Mouse (Mus musculus) gastrocnemius, postnatal 14 days (tissue): ENCODE measurements around the gene Invs. TPM values are rescaled to one million over a fixed set of nuclear protein-coding genes. Genes with fewer than 3 reads are reported as not detected.
"Not testable (repeated sequence)": the region's sequence is repeated elsewhere in the genome, so short reads cannot be mapped to it uniquely, and the experiment has no call there.

ENCODE experiments used
- DNase-seq: peaks from one replicate; pipeline ENCODE4 v3.0.0; 2021; ENCODE audit warnings: mixed read lengths
- intact Hi-C: fragments of 180-260 bp; cut with DNase I; formaldehyde crosslinking; loops from one replicate; pipeline ENCODE4 v1.15.1; 2025; ENCODE audit warnings: low total_unique reads
- total RNA-seq, 2 experiments: library from RNA; stranded (reverse); gene quantifications; 2 replicates each; pipeline ENCODE4 v1.2.3; 2021

Gene Invs
- total RNA-seq, 2 experiments from 2014 or later = 2.8 to 3.2 TPM

DNA sequence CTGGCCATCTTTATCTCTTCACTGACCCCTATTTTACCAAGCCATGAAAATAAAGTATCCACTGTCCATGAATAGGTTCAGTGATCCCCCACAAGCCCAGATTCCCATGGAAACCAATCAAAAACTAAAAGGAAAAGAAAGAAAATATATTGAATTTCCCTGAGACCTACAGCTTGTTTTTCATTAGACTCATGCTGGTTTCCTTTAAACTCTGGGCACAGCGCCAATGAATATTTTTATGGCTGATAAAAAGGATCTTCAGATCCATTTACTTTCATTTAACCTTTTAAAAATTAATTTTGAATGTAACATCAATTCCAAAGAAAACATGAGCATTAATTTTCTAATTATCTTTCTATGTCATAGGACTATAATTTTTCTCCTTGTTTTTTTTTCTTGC, 41.7 kb downstream of the Invs start:
- intact Hi-C loops = no loop called here
- DNase-seq = no peak

DNA sequence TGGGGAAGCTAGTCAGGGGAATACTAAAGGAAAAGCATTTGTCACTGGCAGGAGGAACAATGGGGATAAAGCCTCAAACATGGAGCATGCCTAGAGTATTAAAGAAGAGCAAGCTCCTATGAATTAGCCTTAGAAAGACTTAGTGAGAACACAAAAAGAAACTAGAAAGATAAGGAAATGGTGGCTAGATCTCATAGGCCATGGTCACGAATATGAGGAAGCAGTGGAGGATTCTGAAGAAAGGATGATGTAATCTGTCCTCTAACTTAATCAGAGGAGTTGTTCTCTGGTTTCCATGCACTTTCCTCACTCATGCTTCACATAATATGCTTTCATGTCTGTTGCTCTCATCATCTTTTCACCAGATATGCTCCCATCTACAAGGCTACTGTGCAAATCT, 42.5 kb downstream of the Invs start:
- no peak for DNase-seq
- intact Hi-C loops = no loop called here

DNA sequence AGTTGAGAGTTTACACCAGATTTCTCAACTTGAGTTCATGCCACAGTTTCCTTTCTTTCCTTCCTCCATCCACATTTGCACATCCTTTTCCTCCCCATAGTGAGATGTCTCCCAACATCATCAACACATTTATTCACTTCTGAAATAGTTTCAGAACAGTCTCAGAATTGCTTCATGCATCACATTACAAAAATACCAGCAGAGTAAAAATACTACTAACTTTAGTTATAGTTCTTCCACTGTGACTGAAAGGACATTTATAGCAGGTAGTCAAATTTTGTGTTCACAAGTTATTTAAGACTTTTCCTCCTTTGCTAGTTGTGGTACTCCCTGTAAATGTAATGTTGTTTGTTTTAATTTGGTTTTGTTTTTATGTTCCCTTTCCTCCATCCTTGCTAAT, 47.6 kb downstream of the Invs start:
- intact Hi-C loops = no loop called here
- DNase-seq = no peak

DNA sequence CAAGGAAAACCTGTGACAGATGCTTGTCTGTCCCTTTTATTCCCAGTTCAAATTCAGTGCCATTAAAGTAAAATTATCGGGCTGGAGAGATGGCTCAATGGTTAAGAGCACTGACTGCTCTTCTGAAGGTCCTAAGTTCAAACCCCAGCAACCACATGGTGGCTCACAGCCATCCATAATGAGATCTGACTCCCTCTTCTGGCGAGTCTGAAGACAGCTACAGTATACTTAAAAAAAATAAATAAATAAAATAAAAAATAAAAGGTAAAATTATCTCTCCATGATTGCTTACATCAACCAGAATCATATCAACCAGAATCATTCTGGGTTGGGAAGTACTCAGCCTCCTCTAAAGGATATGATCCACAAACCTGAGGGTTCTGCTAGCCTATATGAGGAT, 48.5 kb downstream of the Invs start:
- DNase-seq = no peak
- intact Hi-C loops = no loop called here

DNA sequence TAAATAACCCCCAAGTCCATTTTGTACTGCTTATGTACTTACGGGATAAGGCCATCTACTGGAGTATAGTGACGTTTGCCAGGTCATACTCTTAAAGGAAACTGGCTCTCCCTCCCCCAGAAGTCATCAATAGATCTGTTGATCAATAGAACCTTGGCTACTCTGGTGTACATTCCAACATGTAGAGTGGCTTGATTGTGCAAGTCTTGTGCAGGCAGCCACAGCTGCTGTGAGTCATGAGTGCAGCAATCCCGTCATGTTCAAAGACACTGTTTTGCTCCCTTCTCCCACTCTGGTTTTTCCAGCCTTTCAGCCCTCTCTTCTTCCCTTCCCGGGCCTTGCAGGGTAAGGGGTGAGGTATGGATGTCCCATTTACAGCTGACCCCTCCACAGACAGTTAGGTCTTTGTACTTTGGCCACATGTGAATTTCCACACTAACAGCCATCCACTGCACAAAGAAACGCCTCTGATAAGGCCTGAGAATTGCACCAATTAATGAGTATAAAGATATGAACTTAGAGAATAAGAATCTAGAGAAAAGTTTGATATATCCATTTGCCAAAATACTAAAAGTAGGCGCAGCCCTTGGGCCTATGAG, 53.0 kb downstream of the Invs start:
- intact Hi-C loops = no loop called here
- DNase-seq = no peak

DNA sequence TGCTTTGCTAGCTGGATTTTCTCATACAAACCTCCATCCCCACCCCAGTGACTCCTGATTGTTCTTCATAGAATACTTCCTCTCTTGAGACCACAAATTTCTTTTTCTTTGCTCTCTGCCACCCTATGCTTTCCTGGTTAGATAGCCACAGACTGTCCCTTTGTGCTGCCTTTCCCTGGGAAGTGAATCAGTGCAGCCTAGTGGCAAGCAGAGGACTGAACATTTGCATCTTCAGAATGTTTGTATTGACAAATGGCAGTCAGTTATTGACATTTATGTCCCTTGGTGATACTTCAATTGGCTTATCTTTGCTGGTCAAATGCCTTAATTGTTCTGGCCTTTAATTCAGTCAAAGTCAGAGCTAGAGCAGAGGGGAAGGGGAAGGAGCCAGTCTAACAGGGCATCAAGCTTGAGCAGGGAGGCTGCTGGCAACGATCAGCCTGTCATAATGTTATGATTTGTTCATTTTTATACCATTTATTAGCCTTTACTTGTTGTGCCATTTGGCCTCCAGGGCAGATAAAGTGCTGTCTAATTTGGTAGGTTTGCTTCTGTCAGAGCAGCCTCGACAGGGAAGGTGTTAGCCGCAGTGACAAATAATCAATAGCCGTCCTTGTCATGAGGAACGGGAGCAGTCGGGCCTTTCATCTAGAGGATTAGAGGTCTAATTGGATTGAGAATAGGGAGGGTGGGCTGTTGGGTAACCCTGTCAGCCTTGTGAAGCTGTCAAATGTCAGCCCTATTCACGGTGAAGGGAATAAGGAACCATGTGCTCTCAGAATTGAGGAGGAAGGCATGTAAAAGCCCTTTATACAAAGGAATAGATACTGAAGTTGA, 55.6 kb downstream of the Invs start:
- intact Hi-C loops = no loop called here

DNA sequence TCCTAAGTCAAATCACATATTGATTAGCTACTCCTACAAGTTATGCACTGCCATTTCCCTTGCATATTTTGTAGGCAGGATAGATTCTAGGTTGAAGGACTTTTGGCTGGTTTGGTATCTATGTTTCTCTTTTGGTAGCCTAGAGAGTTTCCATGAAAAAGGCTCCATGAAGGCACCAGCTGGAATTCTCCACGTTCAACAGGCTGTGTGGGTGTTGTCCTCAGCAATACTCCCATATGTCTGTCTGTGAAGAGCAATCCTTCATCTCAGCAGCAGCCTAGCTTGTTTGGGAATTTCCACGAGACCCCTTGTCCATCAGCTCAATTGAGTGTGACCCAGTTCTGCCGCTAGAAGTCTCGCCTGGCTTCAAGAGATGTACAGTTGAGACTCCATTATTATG, 63.1 kb downstream of the Invs start:
- intact Hi-C loops = no loop called here
- no peak for DNase-seq

More for the DNA sequence above, 55.6 kb downstream of the Invs start:
- no peak for DNase-seq

DNA sequence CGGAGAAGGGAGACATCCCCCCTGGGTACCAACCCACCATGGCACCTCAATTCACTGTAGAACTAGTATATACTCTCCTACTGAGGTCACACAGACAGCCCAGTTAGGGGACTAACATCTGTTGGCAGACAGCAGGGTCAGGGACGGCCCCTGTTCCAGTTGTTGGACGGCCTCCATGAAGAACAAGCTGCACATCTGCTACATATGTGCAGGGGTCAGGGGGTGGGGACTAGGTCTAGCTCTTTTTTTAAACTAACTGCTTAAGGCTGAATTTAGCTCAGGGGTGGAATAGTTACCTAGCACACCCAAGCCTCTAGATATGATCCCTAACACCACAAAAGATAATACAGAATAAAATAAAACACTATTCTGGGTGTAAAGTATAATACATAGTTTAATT, 82.8 kb downstream of the Invs start:
- DNase-seq = no peak
- intact Hi-C loops = no loop called here

DNA sequence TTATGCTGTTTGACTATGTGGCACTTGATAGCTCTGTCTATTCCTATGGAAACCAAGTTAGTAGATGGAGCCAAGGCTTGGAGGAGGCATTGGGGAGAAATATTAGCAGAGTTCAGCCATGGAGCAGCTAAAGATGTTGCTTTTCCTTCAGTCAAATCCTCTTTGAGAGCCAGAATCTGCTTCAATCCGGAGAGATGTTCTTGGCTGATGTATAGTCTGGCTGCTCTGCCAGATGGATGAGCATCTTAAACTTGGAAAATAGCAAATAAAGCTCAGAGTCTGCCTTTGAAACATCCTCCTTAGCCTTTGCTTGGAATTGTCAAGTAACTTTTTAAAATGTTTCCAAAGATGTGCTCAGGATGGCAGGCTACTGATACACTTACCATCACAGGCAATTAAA, 91.5 kb downstream of the Invs start:
- intact Hi-C loops = no loop called here
- DNase-seq = no peak

DNA sequence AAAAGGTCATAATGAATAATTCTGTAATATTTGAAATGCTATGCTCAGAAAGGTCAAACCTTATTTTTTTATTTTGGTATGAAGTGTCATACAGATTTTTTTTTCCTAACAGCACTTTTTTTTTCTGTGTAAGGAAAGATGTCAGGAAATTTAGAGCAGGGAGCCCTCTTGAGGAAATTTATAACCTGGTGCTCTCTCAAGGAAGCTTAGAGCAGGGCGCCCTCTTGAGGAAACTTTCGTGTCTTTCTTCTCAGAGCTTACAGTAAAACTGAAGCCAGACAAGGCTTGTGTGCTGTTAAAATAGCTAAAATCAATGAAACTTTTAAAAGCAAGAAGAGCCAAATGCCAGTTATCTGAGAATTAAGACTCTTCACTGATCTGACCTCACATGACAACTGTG, 101.4 kb downstream of the Invs start:
- intact Hi-C loops = no loop called here
- DNase-seq = peak; percentile 61

DNA sequence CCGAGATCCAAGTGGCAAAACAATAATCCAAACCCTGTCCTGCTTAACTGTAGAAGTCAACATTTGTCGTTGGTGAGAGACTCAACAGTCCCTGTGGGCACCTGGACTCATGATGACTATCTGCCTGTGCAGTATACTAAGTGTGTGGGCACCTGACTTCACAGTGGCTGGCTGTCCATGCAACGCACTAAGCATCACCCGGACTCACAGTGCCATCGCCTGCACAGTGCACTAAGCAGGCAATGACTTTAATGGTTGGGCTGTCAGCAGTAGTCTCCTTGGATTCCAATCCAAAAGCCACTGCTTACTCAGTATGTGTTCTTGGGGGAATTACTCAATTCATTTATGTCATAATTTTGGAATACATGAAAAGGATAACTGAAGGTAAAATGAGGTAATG, 102.9 kb downstream of the Invs start:
- DNase-seq = no peak

DNA sequence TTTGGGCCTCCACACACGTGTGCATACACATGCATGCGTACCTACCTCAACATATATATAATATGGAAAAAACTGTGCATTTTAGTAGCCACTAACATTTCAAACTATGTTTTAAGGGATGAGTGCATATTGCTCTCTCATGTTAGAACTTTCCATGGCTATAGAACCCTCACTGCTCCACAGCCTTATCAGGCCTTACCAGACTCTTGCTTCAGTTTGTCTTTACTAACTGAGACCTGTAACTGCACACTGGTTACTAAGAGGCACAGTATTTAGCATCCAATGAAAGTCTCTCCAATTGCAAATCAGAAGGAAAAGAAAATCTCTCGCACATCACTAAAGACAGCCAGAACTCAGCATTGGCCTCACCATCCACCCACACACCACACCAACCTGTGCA, 117.4 kb downstream of the Invs start:
- intact Hi-C loops = no loop called here
- no peak for DNase-seq

More for the DNA sequence above, 102.9 kb downstream of the Invs start:
- intact Hi-C loops = no loop called here

DNA sequence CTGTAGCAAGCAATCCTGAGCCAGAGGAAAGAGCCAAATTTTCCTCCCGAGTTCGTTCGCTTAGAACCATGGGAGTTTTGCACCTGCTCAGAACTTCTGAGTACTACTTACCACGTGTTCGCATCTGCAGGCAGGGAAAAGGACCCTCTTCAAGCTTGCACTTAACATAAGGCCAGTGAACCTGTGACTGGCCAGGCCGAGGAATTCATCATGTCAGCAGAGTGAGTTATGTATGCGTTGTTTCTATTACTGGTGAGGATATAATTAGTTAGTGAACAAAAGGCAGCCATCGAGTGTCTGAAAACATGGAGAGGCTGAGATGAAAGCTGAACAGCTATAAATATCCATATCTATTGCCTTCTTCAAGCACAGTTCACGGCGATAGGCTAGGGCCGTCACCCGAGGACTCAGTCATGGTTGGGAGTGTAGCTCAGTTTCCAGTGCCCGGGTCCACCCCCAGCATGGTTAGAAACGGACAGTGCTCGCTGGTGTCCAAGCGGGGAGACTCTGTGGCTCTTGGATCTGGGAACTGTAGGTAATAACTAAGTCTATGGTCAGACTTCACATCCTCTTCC, 123.6 kb downstream of the Invs start:
- DNase-seq = no peak
- intact Hi-C loops = no loop called here

DNA sequence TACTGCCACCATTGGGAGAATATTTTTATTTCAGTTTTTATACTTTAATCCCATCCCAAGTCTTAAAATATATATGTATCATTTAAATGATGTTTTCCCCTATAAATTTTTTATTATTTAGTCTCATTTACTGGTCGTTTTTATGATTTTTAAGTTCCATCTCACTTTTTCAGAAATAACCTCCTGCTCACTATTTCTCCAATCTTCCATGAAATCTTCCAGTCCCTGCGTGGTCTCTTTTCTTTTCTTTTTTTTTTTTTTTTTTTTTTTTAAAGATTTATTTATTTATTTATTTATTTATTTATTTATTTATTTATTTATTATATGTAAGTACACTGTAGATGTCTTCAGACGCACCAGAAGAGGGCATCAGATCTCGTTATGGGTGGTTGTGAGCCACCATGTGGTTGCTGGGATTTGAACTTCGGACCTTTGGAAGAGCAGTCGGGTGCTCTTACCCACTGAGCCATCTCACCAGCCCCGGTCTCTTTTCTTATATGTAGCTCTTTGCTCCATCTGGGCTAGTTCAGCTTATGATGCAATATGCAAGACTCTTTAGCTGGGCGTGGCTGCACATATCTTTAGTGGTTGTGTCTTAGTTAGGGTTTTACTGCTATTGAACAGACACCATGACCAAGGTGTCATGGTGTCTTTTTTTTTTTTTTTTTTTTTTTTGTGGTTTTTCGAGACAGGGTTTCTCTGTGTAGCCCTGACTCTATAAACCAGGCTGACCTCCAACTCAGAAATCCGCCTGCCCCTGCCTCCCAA, 126.3 kb downstream of the Invs start:
- intact Hi-C loops, DNase-seq: not testable (repeated sequence)

DNA sequence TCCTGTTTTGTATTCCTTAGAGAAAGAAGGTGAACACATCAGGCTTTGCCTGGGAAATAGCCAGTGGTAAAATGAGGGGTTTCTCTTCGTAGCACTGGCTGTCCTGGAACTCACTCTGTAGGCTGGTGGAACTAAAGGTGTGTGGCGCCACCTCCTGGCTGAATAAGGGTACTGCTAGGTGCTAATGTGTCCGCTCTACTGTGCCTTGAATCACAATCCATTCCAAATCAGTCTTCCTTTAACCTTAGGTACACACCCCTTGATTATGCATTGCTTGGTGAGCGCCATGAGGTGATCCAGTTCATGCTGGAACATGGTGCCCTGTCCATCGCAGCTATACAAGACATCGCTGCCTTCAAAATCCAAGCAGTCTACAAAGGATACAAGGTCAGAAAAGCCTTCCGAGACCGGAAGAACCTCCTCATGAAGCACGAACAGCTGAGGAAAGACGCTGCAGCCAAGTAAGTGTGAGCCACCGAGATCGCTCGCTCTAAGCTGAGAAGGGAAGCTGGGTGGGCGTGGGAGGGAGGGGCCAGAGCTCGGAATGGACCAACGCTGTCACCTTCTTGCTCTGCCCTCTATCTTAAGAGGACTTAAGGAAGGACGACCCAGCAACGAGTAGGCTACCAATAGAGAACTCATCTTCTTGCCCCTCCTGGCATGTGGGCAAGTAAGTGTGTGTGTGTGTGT, 127.9 kb downstream of the Invs start:
- intact Hi-C loops = no loop called here
- peak; percentile 28 for DNase-seq

DNA sequence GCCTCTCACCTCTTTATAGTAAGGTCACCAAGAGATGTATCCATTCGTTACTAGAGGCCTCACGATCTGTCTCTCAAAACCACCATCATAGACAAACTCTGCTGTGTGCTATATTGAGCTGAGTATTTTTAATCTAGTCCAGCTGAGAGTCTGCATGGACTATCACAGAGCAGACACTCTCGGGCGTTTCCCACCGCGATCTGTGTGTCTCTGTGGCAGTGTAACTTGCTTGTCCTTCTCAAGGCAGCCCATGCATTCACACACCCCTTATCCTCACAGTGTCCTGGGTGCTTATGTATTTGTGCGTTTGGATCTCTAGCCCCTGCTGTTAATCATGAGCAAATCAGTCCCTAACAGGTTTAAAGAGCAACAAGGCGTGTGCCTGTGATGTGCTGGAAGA, 133.9 kb downstream of the Invs start:
- DNase-seq = no peak
- intact Hi-C loops = no loop called here

DNA sequence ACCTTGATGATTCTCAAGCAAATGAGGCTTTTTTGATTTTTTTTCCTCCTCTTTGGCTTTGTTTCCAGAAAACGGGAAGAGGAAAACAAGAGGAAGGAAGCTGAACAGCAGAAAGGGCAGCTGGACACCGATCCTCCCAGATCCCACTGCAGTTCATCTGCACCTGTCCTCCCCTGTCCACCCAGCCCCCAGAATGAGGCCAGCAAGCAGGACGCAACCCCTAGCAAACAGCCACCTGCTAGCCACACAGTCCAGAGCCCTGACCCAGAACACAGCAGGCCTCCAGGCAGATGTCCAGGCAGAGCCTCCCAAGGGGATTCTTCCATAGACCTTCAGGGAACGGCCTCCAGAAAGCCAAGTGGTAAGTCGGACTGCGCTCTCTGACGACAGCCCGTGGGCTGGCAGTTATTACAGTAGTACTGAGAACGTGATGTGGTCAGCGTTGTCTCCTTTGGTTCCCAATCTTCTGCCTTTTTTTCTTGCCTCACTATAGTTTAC, 136.3 kb downstream of the Invs start:
- intact Hi-C loops = no loop called here
- peak; percentile 65 for DNase-seq

DNA sequence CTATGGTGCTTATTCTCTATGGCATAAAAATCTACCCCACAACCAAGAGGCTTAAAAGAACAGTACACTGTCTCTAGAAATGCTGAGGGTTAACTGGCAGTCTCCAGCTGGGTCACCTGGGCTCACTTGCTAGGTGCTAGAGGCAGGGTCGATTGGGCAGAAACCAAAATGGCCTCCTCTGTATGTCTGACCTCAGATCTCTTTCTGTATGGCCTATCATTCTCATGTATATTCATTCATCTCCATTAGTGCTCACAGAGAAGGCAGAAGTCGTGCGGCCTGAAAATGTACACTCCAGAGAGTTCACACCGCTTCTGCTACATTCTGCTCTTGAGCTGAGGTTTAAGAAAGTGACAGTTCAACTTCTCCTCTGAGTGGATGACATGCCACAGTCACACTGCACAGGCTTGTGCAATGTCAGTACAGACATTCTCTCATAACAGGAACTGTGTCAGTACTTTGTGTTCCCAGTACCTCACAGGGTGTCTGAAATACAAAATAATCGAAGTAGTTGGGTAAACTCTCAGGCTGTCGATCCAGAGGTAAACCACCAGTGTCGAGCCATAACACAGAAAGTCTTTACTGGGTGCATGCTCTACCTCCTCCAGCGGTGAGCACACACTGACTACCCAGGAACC, 139.4 kb downstream of the Invs start:
- no peak for DNase-seq
- intact Hi-C loops = no loop called here

DNA sequence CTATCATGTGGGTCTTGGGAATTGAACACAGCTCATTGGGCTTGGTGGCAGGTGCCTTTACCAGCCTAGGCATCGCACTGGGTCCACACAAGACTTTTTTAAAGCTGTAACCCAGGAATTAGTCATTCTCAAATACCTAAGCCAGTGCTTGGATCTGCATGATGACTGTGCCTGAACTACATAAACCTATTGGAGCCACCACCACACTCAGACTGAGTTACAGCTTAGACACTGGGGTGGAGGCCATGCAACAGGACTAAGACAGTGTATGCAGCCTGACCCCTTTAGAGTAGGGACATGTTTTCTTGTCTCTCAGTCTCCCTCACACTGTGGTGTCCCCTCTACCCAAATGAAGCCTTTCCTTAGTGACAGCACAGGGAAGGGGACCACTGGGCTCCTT, 143.1 kb downstream of the Invs start:
- DNase-seq = no peak
- intact Hi-C loops = no loop called here
